Mouse (Mus musculus) small intestine, adult 2 months (tissue): ENCODE measurements around the gene Elovl5.

ENCODE experiments used
- CTCF ChIP-seq: fragments of 200-500 bp; IDR thresholded peaks from 2 replicates; pipeline ENCODE4 v1.5.1; 2012; ENCODE audit warnings: low read depth, mild to moderate bottlenecking, control low read depth, inconsistent platforms, low read length, moderate library complexity, mixed read lengths; ENCODE audit not compliant: insufficient replicate concordance, insufficient read length; ENCODE audit errors: extremely low read depth
- POLR2A ChIP-seq: fragments of 200-500 bp; IDR thresholded peaks from 2 replicates; pipeline ENCODE4 v1.6.1; 2012; ENCODE audit warnings: low read depth, mild to moderate bottlenecking, control low read depth, inconsistent platforms, low read length, moderate library complexity

GRCm38 (mm10) chr9:77923774-77924173 lies 6.6 kb downstream of the Elovl5 start:
- TF ChIP-seq POLR2A (no peak), CTCF (no peak)
